Mouse (Mus musculus) gastrocnemius, postnatal 36 days (tissue): ENCODE data around the gene Adamts7. TPM values are rescaled to one million over a fixed set of nuclear protein-coding genes. Genes with fewer than 3 reads are reported as not detected.

ENCODE experiments used
- DNase-seq, 2 experiments: peaks; one replicate each; pipeline ENCODE4 v3.0.0; 2022
- intact Hi-C: fragments of 180-260 bp; cut with DNase I; formaldehyde crosslinking; loops from one replicate; pipeline ENCODE4 v1.15.1; 2025
- total RNA-seq, 2 experiments: library from RNA; stranded (reverse); gene quantifications; 2 replicates each; pipeline ENCODE4 v1.2.3; 2021

Adamts7 gene
- total RNA-seq, 2 experiments from 2014 or later, result 0.84 to 0.91 TPM

DNA sequence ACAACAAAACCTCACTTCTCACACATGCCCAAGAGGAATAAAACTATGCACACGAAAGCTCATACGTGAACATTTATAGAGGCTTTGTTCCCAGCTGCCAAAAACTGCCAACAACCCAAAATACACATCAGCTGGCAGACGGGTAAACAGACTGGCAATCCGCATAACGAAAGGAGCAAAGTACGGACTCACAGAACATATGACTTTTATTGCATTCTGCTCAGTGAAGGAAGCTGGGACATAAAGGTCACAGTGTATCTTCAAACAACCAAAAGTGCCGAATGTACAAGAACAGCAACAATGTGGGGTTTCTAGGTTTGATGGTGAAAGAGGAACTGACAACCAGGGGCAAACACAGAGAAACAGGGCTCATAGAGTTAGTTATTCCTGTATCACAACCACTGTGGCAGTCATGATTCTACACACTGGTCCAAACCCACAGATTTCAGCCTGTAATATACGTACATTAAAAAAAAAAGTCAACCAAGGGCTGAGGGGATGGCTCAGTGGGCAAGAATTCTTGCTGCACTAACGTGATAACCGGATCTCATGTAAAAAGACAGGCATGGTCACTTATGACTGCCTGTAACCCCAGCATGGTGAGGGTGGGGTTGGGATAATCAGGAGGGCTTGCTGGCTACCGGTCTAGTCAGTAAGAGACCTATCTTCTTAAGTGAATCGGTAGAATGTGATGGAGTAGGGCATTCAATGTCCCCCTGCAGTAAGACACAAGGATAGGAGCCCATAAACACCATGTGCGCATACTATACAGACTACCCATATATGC is 88.3 kb downstream of the Adamts7 start:
- intact Hi-C loops, result no loop called here
- no peak for DNase-seq

DNA sequence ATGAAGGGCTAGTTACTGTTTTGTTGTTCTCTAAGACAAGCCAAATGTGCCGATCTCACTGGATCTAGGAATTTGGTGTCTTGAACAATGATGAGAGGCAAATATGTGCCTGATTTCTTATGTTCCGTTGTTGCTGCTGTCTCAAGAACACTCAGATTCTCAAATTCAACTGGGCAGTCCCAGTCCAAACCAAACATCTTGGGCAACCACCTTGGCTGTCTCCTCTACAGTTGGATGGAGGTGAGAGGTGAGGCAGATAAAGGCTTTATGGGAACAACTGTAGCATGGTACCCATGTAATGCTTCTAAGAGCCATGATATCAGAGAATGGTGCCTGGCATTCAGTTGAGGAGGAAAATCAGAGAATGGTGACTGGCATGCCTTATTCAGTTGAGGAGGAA is 90.3 kb downstream of the Adamts7 start:
- intact Hi-C loops, result no loop called here
- no peak for DNase-seq

DNA sequence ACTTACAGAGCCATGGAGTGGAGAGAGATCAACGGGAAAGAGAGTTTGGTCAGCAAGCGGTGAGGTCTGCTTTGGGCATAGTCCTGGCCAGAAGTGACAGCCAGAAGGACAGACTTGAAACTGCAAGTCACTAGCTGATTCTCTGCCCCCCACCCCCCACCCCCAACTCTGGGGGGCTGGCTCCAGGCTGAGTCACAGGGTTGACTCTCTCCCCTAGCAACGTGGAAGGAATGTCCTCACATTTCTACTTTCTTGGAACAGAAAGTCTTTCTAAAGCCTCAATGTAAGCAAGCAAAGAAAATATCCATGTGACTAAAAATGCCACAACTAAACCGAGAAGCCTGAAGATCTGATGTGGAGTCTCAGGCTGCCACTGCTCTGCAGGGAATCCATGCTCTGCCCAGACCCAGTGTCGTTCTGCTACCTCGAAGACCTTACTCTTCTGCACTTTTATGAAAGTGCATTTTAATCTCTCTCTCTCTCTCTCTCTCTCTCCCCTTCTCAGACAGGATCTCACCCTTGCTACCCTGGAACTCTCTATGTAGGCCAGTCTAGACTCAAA is 93.1 kb downstream of the Adamts7 start:
- no peak for DNase-seq
- intact Hi-C loops, result no loop called here

DNA sequence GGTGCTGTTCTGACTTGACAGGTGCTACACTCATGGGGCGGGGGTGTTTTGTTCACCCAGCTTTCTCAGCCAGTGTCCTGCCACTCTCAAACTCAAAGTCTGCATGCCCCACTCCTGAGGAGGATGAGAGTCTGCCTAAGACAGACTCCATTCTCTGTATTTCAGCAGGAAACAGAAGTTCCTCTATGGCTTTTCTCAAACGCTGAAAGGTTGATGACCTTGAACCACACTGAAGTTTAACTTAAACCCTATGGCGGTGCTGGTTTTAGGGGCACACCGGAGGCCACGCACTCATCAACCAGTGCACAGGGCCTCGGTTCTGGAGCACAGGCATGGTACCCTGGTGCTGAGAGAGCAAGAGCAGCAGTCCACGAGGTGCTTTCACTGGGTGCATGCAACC is 94.4 kb downstream of the Adamts7 start:
- intact Hi-C loops, result no loop called here
- no peak for DNase-seq

Other genes starting within 250 kb of the Adamts7 start
- 10 to 100 TPM; 12.2 to 13.2 TPM for gene Ctsh, start 108.9 kb upstream of the Adamts7 start, total RNA-seq
- 100 to 1,000 TPM; 167 to 169 TPM for gene Morf4l1, start 48.3 kb upstream of the Adamts7 start, total RNA-seq
- gene Tbc1d2b, start 107.7 kb downstream of the Adamts7 start, total RNA-seq, result 1 to 10 TPM; 5.1 to 5.6 TPM